Mouse (Mus musculus): ENCODE measurements around the gene Trp53inp2.

The Trp53inp2 gene

DNA sequence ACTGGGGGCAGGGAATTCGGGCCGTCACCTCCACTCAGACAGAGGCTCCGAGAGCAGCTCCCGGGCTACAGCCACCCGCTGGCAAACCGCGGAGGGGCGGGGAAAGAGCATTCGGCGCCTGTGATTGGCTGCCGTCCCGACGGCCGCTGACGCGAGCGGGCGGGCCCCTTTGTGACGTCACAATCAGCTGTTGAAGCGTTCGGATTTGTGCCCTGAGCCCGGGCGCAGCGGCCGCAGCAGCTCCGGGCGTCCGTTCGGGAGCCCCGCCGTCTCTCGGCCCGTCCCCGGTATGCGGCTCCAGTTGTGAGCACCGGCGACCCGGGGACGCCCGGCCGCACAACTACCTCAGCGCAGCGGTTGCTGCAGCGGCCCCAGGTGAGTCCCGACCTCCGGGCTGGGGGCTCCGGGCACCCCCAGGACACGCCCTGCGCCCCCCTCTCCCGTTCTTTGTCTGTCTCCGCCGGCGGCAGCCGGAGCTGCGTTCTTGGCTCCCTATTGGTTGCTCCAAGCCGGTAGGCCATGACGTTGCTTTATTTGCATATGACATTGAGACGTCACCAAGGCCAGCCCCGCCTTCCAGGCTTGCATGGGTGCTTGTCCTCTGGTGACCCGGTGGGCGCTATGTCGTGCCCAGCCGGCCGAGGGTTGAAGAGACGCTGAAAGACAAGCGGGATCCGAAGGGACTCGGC lies 928 bp downstream of the Trp53inp2 start:
- in situ Hi-C loops (cut with MboI; ENCODE audit: low pct_unique_long_range_greater_than_20kb in 1 of 2, low sequenced_read_pairs in 2 of 2, unreplicated experiment in 1 of 2), result no loop called here

DNA sequence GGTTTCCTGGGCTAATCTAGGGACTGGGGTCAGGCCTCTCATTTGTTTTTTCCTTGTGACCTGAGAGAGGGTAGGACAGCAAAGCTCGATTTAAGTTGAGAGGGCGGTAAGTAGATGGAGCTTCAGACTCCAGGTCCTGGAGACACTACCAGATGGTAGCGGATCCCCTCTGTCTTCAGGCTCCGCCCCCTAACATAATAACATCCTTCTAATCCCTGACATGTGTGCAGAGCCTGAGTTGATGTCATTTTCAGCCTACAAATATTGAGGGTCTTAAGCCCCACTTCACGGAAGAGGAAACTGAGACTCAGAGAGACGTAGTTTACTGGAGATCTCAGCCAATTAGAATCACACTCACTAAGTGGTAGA lies 1.5 kb downstream of the Trp53inp2 start:
- in situ Hi-C loops (cut with MboI; ENCODE audit: low pct_unique_long_range_greater_than_20kb in 1 of 2, low sequenced_read_pairs in 2 of 2, unreplicated experiment in 1 of 2), result no loop called here

DNA sequence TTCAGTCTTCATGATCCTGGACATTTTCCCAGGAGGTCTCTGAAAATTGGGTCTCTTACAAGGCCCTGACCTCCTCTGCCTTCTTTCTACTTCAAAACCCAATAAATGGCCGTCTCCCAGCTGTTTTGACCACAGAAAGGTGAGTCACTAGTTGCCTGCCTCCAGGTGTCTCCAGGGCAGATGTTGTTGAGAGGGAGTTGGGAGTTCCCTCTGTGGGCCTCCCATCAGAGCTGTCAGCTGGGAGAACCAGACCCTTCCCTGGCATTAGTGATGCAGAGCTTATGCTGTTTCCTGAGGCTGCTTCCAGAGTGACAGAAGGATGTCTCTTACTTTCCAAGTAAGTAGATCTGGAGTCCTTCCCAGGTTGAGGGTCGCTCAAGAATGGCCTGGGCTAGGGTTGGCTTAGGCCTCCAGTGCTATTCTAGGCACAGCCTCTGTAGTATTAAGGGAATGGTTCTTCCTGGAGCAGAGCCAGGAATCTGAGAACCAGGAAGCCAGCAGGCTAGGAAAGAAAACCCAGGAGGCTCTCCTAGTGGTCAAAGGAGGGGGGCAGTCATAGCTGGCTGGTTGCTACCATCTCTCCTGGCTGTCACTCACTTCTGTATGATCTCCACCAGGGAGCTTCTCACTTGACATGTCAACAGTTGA lies 2.1 kb downstream of the Trp53inp2 start:
- in situ Hi-C loops (cut with MboI; ENCODE audit: low pct_unique_long_range_greater_than_20kb in 1 of 2, low sequenced_read_pairs in 2 of 2, unreplicated experiment in 1 of 2), result no loop called here

DNA sequence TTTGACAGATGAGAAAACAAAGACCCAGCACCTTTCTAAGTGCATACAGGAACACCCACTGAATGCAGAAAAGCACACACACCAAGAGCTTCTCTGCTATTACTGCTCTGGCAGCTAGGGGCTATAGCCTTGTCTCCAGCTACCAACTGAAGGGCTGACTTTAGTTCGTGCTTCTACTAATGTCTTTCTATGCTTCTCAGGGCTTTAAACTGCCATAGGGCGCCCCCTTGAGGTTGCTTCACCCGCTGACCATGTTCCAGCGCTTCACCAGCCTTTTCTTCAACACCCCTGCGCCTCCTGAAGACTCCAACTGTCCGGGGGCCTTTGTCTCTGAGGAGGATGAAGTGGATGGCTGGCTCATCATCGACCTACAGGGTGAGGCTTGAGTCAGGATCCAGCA lies 4.2 kb downstream of the Trp53inp2 start:
- in situ Hi-C loops (cut with MboI; ENCODE audit: low pct_unique_long_range_greater_than_20kb in 1 of 2, low sequenced_read_pairs in 2 of 2, unreplicated experiment in 1 of 2), result no loop called here

DNA sequence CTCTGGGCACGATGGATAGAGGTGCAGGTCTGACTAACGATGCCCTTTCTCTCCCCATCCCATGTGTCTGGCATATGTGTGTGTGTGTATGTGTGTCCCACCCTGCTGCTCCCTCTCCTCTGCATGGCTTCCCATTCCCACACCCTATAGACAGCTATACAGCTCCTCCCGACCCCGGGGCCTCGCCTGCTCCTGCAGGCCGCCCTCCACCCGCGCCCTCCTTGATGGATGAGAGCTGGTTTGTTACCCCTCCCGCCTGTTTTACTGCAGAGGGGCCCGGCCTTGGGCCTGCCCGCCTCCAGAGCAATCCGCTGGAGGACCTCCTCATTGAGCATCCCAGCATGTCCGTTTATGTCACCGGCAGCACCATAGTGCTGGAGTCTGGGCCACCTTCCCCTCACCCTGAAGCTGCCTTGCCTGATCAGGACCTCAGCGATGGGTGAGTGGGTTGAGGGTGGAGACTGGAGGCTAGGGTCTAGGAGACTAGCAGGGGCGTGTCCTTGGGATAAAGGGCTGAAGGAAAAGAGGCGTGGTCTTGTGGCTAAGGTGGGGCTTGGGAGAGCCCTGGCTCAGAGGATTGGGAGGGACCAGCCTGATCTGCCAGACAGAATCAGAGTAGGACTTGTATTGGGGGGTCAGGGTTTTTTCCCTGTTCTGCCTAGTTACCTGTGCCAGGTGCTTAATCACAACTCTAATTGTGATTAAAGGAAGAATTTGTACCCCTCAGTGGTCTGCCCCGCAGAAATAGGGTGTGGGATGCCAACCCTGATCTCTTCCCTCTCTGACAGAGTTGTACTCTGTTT lies 5.1 kb downstream of the Trp53inp2 start:
- in situ Hi-C loops (cut with MboI; ENCODE audit: low pct_unique_long_range_greater_than_20kb in 1 of 2, low sequenced_read_pairs in 2 of 2, unreplicated experiment in 1 of 2), result no loop called here

DNA sequence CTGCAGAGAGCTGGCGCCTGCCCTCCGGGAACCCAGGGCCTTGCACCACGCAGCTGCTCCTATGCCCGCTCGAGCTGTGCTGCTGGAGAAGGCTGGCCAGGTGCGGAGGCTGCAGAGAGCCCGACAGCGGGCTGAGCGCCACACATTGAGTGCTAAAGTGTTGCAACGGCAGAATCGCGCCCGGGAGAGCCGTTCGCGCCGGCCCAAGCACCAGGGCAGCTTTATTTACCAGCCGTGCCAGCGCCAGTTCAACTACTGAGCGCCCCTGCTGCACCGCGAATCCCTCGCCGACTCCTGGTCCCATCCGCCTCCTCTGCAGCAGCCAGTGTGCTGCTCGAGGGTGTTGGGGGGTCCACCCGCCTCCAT lies 5.7 kb downstream of the Trp53inp2 start:
- in situ Hi-C loops (cut with MboI; ENCODE audit: low pct_unique_long_range_greater_than_20kb in 1 of 2, low sequenced_read_pairs in 2 of 2, unreplicated experiment in 1 of 2), result no loop called here

DNA sequence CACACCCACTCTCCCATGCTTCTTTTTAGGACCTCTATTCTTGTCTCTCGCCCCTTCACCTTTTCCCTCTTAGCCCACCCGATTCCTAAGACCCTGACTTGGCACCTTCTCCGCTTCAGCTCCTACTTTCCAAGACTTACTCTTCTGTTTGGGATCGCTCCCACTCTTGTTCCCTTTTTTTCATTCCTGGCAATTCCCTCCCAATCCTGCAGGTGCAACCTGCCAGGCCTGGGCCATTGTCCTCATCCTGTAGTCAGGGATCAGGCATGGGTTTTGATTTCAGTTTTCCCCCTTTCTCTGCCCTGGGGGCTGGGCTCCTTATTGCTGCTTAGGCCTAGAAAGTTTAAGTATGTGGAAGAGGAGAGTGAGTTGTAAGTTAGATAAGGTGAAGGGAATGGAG lies 6.2 kb downstream of the Trp53inp2 start:
- in situ Hi-C loops (cut with MboI; ENCODE audit: low pct_unique_long_range_greater_than_20kb in 1 of 2, low sequenced_read_pairs in 2 of 2, unreplicated experiment in 1 of 2), result no loop called here

DNA sequence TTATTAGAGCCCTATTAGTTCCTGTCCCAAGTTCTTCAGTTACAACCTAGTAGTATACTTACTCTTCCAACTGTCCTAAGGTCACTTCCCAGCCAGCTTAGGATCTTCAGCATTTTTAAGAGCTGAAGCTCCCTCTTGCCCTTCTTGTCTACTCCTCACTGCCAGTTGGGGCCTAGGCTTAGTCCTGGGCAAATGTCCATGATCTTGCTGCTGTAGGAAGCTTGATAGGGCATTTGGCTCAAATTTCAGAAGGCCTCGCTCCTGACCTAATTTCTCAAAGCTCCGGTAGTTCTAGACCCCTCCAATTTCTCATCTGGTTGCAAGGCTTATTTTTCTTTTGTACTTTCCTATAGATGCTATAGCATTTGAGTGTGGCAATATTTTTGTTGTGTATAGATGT lies 7.7 kb downstream of the Trp53inp2 start:
- in situ Hi-C loops (cut with MboI; ENCODE audit: low pct_unique_long_range_greater_than_20kb in 1 of 2, low sequenced_read_pairs in 2 of 2, unreplicated experiment in 1 of 2), result no loop called here

DNA sequence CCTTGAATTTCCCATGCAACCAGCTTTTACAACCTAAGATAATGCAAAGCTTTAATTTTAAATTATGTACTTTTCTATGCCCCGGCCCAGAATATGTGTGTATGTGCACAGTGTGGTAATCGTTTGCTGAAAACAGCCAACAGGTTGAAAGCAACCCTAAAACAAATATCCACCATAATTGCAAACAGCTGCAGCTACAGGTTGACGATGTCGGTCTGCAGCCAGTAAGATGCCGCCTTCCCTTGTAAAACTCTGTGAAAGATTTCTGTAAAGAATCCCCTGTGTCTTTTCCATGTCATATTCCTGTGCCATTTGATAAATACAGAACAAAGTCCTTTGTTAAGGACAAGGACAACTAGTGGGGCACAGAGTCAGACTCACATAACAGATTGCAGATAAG lies 13.7 kb downstream of the Trp53inp2 start:
- in situ Hi-C loops (cut with MboI; ENCODE audit: low pct_unique_long_range_greater_than_20kb in 1 of 2, low sequenced_read_pairs in 2 of 2, unreplicated experiment in 1 of 2), result no loop called here

DNA sequence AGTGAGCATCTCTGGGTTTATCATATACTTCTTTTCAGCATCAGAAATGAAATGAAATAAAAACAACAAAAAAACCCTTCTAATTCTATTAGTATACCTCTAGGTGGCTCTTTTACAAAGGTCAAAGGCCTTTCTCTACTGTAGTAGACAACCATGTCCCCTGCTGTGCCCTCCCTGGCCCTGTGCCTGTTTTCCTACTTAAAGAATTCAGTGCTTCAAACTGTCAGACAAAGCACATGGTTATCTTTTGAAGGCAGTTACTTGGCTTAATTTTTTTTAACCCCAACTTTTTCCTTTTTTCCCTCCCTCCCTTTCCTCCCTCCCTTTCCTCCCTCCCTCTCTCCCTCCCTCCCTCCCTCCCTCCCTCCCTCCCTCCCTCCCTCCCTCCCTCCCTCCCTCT lies 19.4 kb downstream of the Trp53inp2 start:
- in situ Hi-C loops (cut with MboI; ENCODE audit: low pct_unique_long_range_greater_than_20kb in 1 of 2, low sequenced_read_pairs in 2 of 2, unreplicated experiment in 1 of 2), result no loop called here

DNA sequence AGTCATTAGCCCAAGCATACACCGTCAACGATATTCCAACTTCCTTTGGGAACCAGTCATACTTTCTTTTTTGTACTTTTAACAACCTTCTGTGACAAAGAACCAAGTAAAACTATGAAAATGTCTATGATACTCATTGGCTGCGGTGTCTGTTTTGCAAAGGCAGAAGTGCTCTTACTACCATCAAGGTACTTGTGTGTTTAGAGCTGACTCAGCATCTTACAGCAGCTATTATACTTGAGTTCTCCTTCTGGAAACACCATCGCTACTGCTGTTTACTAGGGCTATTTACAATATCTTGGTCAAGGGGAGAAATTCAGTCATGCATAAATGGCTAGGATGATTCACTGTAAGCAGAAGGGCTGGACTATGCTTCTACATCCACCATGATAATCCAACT lies 21.1 kb downstream of the Trp53inp2 start:
- in situ Hi-C loops (cut with MboI; ENCODE audit: low pct_unique_long_range_greater_than_20kb in 1 of 2, low sequenced_read_pairs in 2 of 2, unreplicated experiment in 1 of 2), result no loop called here

DNA sequence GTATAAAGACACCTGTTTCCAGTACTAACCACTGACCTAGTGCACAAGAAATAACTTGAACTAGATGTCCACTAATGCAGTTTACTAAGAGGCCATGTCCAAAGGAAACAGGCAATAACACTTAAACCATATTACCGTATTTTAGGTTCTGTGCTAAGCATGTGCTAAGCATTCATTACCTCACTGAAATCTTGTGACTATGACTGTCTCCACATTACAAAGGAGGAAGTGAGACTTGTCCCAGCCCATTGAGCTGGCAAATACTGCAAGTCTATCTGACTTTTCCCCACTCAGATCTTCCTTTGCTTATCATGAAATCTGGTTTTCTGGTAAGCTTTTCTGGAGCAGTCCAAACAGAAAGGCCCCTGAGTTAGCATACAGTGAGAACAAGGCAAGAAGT lies 23.8 kb downstream of the Trp53inp2 start:
- in situ Hi-C loops (cut with MboI; ENCODE audit: low pct_unique_long_range_greater_than_20kb in 1 of 2, low sequenced_read_pairs in 2 of 2, unreplicated experiment in 1 of 2), result no loop called here

DNA sequence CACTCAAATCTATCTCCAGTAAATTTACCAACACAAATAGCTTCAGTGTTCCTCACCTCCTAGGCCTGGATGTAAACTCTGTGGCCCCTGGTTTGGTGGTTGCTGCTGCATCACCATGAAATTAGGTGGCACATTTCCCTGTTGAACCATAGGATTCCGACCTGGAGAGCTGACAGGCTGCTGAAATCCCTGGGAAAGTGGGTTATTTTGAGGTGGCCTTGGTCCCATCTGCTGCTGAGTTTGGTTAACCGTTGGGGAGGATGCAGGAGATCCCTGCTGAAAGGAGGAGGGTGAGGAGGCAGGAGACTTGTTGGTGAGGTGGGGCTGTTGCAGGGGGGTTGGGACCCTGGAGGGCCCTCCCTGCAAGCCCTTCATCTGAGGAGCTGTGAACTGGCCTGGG lies 40.1 kb downstream of the Trp53inp2 start:
- in situ Hi-C loops (cut with MboI; ENCODE audit: low pct_unique_long_range_greater_than_20kb in 1 of 2, low sequenced_read_pairs in 2 of 2, unreplicated experiment in 1 of 2), result no loop called here

DNA sequence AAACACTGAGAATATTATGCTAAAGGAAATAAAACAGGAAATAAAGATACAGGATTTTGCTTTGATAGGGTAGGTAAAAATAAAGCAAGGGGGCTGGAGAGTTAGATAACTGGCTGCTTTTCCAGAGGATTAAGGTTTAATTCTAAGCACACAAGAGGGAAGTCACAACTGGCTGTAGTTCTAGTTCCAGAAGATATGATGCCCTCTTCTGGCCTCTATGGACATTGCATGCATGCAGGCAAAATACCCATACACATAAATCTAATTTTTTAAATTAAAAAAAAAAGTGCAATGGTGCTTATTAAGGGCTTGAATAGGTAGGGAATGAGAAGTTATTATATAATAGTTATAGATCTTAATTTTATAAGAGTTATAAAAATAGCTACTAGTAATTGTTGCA lies 55.6 kb downstream of the Trp53inp2 start:
- in situ Hi-C loops (cut with MboI; ENCODE audit: low pct_unique_long_range_greater_than_20kb in 1 of 2, low sequenced_read_pairs in 2 of 2, unreplicated experiment in 1 of 2), result no loop called here
